Mouse (Mus musculus) liver, embryonic 15.5 days (tissue): ENCODE measurements around the gene Olfr509. TPM values are rescaled to one million over a fixed set of nuclear protein-coding genes. Genes with fewer than 3 reads are reported as not detected.

ENCODE experiments used
- polyA plus RNA-seq: library from polyadenylated mRNA; unstranded; fragments of >200 nt; fragmentation: Nextera tagmentation; extraction: Ambion mirVana; gene quantifications from 2 replicates; pipeline ENCODE4 v1.2.1, GENCODE M21; 2015

The Olfr509 gene
- polyA plus RNA-seq, 1 experiment from 2014 or later: not detected

Other genes with a start within 250 kb of the Olfr509 start
- gene Olfr497, start 231.5 kb downstream of the Olfr509 start, polyA plus RNA-seq: not detected in 2 replicates
- gene Olfr498, start 186.6 kb downstream of the Olfr509 start, polyA plus RNA-seq: not detected in 2 replicates
- gene Olfr502, start 126.8 kb downstream of the Olfr509 start, polyA plus RNA-seq: not detected in 2 replicates
- not detected in 2 replicates for gene Olfr503, start 107.4 kb downstream of the Olfr509 start, polyA plus RNA-seq
- not detected in 2 replicates for gene Olfr504, start 86.1 kb downstream of the Olfr509 start, polyA plus RNA-seq
- not detected in 2 replicates for gene Olfr506, start 41.1 kb downstream of the Olfr509 start, polyA plus RNA-seq
- gene Olfr507, start 30.1 kb downstream of the Olfr509 start, polyA plus RNA-seq: not detected in 2 replicates
- not detected in 2 replicates for gene Olfr508, start 21.9 kb downstream of the Olfr509 start, polyA plus RNA-seq
- gene Olfr510, start 14.5 kb upstream of the Olfr509 start, polyA plus RNA-seq: not detected in 2 replicates
- not detected in 2 replicates for gene Olfr512, start 61.4 kb upstream of the Olfr509 start, polyA plus RNA-seq
- gene Olfr513, start 99.1 kb upstream of the Olfr509 start, polyA plus RNA-seq: not detected in 2 replicates
- not detected in 2 replicates for gene Olfr514, start 174.1 kb upstream of the Olfr509 start, polyA plus RNA-seq
- not detected in 2 replicates for gene Olfr516, start 198.6 kb upstream of the Olfr509 start, polyA plus RNA-seq
- not detected in 2 replicates for gene Olfr517, start 220.5 kb upstream of the Olfr509 start, polyA plus RNA-seq
- gene Olfr518, start 233.1 kb upstream of the Olfr509 start, polyA plus RNA-seq: not detected in 2 replicates
- gene Olfr519, start 242.5 kb upstream of the Olfr509 start, polyA plus RNA-seq: not detected in 2 replicates